Mouse (Mus musculus): ENCODE measurements around the gene Rnf10.

The Rnf10 gene

GRCm38 (mm10) chr5:115275998-115276397 is 3.3 kb upstream of the Rnf10 start:
- DNase-seq: peak; percentile 28 to 58

GRCm38 (mm10) chr5:115274771-115275170 is 2.1 kb upstream of the Rnf10 start:
- DNase-seq: no peak

- no peak for DNase-seq
Observed at GRCm38 (mm10) chr5:115274353-115274752, 1.7 kb upstream of the Rnf10 start.

GRCm38 (mm10) chr5:115273549-115274135 is 944 bp upstream of the Rnf10 start:
- no peak for DNase-seq

- peak in 1 of 2 experiments; percentile 61 for DNase-seq
Observed at GRCm38 (mm10) chr5:115271931-115272811, 527 bp downstream of the Rnf10 start.

- no peak for DNase-seq
Observed at GRCm38 (mm10) chr5:115269969-115270368, 2.7 kb downstream of the Rnf10 start.

- DNase-seq: no peak
Observed at GRCm38 (mm10) chr5:115268266-115268665, 4.4 kb downstream of the Rnf10 start.

GRCm38 (mm10) chr5:115267469-115268045 is 5.1 kb downstream of the Rnf10 start:
- DNase-seq: no peak

- no peak for DNase-seq
Observed at GRCm38 (mm10) chr5:115266787-115267468, 5.8 kb downstream of the Rnf10 start.

- no peak for DNase-seq
Observed at GRCm38 (mm10) chr5:115266340-115266739, 6.4 kb downstream of the Rnf10 start.

GRCm38 (mm10) chr5:115262502-115263291 is 10.0 kb downstream of the Rnf10 start:
- no peak for DNase-seq

- no peak for DNase-seq
Observed at GRCm38 (mm10) chr5:115261880-115262279, 10.8 kb downstream of the Rnf10 start.

GRCm38 (mm10) chr5:115261141-115261540 is 11.6 kb downstream of the Rnf10 start:
- no peak for DNase-seq

- DNase-seq: no peak
Observed at GRCm38 (mm10) chr5:115260356-115260755, 12.3 kb downstream of the Rnf10 start.

GRCm38 (mm10) chr5:115256909-115257546 is 15.7 kb downstream of the Rnf10 start:
- DNase-seq: no peak

- DNase-seq: no peak
Observed at GRCm38 (mm10) chr5:115255472-115255871, 17.2 kb downstream of the Rnf10 start.

- no peak for DNase-seq
Observed at GRCm38 (mm10) chr5:115240191-115240590, 32.5 kb downstream of the Rnf10 start.

GRCm38 (mm10) chr5:115238729-115239195 is 33.9 kb downstream of the Rnf10 start:
- DNase-seq: no peak

GRCm38 (mm10) chr5:115237803-115238728 is 34.6 kb downstream of the Rnf10 start:
- peak; percentile 94 to 97 for DNase-seq

- peak; percentile 97 to 99 for DNase-seq
Observed at GRCm38 (mm10) chr5:115235786-115236263, 36.9 kb downstream of the Rnf10 start, which contains the start of gene Pop5. Pop5 (plus strand) TSS chr5:115235836.
